Mouse (Mus musculus) thymus, postnatal 25 days (tissue): Measurements from ENCODE around the gene Sept1.
"Not testable (repeated sequence)": the region's sequence is repeated elsewhere in the genome, so short reads cannot be mapped to it uniquely, and the experiment has no call there.

Experiments used
- DNase-seq: peaks from one replicate; pipeline ENCODE4 v3.0.0; 2022

Sept1 gene

DNA sequence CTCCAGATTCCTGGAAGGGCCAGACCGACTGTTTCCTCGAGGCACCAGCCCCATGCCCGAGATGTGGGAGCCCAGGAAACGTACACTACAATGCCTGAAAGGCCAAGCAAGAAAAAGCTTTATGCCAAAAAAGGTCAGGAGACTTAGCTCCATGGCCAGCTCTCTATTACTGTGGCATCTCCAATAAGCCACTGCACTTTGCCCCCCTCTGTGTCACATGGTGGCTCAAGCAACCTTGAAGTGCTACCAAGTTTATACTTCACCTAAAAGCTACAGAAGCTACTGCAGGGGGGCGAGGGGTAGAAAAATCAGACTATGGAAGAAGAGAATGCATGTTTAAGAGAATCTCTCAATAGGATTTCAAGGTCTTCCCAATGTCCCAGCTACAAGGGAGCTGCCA lies 39.9 kb downstream of the Sept1 start:
- DNase-seq: no peak

DNA sequence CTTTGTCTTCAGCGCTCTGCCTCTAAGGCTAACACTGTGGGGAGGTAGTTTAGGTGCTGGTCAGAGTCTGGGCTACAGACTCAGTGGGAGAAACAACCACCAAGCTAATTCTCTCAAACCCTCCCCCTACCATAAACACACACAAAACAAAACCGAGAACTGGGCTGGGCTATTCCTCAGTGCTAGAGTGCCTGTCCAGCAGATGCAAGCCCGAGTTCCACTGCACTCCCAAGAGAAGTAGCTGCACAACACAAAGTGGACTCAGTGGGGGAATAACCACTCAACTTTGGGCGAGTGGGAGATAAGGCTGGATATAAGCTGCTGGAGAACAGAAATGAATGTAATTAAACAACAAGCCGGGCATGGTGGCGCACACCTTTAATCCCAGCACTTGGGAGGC lies 42.3 kb downstream of the Sept1 start:
- DNase-seq: no peak

DNA sequence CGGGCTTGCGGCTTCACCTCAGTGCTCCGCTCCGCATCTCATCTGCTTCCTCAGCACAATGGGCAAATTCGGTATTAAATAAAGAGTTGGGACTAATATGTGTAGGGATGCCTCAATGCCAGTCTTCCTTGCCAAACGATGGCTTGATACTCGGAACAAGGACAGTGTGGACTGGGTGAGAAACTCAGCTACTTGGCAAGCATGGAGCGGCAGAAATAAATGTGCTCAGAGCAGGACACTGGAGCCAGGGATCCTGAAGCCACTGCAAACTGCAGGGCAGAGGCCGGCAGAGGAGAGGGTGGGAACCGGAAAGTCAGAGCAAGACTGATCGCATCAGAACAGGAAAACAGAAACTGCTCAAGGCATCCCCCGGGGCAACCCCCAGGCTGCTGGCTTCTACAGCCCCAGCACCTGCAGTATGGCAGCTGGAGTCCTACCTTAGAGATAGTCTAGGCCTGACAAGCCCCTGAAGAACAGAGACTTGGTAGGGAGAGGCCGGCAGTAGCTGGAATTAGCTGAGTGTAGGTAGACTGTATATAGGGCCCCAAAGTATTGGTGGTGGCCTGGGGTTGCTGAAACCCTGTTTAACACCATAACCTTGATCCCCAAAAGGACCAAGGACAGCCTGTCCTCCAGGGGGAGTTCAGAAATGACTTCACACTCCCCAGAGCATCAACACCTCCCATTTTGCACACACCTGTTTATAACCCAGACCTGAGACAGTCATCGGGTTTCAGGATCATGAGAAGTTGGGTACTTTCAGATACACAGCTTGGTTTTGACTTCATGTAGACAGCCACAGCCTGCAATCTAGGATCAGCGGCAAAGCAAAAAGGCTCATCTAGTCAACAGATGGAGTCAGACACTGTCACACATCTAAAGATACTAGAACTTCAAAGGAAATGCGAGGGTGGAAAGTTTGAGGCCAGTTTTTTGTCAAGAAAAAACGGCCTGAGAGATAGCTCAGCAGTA lies 44.3 kb downstream of the Sept1 start:
- peak; percentile 66 for DNase-seq

DNA sequence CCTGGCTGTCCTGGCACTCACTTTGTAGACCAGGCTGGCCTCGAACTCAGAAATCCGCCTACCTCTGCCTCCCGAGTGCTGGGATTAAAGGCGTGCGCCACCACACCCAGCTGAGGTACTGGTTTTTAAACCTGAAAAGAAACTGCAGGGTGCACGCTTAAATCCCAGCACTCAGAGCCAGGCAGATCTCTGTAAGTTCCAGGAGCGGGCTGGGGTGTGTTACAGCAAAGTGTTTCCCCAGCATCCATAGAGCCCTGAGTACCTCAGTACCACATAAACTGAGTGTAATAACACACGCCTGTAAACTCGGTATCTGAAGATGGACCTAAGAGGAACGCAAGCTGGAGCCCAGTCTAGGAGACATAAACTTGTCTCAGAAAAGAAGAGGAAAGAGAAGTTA lies 45.6 kb downstream of the Sept1 start:
- no peak for DNase-seq

DNA sequence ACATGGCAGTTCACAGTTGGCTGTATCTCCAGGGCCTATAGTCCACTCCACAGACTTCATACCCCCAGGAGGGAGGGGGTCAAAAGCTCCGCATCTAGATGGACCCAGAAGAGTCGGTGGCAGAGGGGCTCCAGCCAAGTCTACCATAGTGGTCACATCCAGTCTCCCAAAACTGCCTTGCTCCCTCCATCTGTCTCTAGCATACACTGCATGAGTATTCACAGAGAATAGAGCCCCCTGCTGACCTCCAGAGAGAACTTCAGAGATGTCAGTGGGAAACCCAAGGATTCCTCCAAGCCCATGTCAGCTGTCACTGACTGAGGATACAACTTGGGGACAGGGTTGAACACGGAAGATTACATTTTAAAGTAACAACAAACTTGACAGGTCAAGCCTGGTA lies 47.3 kb downstream of the Sept1 start:
- peak; percentile 37 for DNase-seq

DNA sequence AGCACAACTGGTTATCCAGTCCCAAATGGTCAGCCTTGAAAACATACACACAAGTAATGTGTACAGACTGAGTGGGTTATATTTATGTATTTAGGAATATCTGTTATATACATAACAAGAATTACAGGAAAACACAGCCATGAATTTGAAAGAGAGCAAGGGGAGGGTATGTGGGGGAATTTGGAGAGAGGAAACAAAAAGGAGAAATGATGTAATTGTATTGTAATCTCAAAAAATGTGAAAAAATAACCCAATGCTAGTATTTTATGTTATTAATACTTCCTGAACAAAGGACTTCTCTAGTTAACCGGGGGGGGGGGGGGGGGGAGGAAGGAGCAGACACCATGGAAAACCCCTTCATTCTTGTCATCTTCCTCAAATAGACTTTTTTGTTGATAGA lies 48.2 kb downstream of the Sept1 start:
- DNase-seq: no peak

DNA sequence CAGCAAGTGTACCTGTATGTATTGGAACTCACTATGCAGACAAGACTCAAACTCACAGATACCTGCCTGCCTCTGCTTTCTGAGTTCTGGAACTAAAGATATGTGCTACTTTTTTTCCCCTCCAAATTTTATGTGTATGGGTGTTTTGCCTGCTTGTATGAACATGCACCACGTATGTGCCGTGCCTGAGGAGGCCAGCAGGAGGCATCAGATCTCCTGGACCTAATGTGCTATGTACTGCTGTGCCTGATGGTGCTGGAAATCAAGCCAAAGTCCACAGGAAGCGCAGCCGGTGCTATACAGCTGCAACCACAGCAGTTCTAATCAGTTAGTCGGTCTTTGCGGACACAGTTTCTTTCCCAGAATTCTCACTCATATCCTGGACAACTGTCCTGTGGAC lies 49.1 kb downstream of the Sept1 start:
- DNase-seq: peak; percentile 47

DNA sequence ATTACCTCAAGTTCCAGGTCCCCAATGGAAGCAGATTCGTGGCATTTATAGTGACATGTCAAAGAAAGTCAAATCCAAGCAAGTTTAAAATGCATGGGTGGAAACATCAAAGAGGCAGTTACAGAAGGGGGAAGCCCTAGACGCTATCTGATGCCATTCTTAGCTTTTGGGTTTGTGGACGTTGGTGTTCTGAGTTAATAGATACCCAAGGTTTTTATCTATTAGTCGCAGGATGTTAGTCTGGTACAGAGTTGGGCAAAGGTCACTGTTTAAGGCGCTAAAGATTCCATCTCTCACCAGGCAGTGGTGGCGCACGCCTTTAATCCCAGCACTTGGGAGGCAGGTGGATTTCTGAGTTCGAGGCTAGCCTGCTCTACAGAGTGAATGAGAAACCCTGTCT lies 49.6 kb downstream of the Sept1 start:
- no peak for DNase-seq

DNA sequence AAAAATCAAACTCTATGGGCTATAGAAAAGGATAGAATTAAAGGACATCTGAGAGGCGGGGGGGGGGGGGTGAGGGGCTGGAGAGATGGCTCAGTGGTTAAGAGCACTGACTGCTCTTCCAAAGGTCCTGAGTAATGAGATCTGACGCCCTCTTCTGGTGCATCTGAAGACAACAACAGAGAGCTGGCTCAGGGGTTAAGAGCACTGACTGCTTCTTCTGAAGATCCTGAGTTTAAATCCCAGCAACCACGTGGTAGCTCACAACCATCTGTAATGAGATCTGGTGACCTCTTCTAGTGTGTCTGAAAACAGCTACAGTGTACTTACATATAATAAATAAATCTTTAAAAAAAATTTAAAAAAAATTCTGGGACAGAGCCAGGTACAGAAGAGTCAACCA lies 51.2 kb downstream of the Sept1 start:
- not testable (repeated sequence) for DNase-seq

DNA sequence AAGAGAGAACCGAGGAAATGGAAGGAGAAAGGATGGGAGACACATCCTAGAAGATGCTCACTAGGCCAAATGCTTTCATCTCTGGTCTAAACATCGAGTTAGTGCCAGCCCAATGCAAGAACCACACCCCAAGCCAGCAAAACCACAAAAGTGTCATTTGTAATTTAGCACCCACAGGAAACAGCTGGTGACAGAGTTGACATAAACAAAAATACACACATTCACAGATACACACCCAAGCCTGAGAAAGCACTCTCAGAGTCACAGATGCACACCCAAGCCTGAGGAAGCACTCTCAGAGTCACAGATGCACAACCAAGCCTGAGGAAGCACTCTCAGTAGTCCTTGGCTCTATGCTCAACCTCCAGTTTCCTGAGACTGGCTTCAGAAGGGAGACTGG lies 52.1 kb downstream of the Sept1 start:
- no peak for DNase-seq

DNA sequence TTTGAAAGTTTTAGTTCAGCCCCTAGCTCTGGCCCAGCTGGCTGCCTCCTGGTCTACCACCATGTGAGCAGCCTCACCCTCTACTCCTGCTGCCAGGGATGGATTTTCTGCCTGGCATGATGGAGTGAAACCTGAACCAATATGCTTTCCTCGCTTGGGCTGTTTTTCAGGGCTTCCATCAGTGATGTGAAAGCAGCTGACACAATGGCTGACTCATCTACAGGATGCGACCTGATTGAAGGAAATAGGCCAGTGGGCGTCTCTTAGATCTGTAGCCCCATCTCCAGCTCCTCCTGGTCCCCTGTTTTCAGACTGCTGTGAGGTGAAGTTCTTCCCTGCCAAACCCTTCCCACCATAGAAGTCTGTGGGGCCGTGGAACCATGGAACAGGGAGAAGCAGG lies 56.0 kb downstream of the Sept1 start:
- no peak for DNase-seq

DNA sequence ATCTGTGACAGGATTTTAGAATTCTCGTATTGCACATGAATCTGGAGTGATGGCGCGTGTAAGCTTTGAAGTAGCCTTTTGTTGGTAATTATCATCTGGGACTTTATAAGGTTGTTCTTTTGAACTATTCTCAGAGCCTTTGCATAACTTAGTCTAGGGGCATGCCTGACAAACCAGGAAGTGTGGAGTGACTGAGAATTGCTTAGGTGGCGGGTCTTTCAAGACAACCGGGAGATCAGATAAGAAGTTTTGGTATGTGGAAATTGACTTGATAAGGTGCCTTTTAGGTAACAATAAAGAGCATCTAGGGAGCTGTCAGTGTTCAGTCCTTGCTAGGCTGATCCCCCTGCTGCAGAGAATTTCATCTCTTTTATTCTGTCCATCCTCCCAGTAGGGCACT lies 66.4 kb downstream of the Sept1 start:
- no peak for DNase-seq

DNA sequence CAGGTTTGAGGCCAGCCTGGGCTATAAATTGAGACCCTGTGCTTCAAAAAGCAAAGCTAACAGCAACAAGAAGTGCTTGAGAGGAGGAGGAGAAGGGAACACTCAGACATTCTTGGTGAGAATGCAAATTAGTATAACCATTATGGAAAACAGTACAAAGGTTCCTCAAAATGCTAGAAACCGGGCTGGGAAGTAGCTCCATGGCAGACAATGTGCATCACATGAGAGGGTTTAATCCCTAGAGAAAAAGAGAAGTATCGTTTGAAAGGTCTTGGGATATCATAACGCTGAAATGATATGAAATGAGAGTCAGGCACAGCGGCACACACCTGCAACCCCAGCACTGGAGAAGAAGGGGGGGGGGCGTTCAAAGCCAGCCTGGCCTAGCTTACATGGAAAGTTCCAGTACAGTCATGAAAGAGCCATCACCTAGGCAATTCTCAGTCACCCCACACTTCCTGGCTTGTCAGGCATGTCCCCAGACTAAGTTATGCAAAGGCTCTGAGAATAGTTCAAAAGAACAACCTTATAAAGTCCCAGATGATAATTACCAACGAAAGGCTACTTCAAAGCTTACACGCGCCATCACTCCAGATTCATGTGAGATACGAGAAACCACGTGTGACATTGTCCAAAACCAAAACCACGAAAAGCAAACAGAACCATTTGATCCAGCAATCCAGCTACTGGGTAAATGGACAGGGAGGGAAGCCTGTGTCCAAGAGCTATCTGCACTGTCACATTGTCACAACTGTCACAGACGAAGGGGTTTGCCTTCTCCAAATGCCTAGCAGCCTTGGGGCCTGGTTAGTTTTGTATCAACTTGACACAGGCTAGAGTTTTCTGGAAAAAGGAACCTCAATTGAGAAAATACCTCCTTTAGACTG lies 67.1 kb downstream of the Sept1 start:
- no peak for DNase-seq
